Mouse (Mus musculus) common myeloid progenitor, adult 5-6 weeks (primary cell): ENCODE measurements around the gene Tmsb15b1. TPM values are rescaled to one million over a fixed set of nuclear protein-coding genes. Genes with fewer than 3 reads are reported as not detected.

Experiments
- total RNA-seq: library from RNA; stranded (forward); fragments of 200-1000, 187-1606 nt; gene quantifications from 2 replicates; pipeline ENCODE4 v1.2.3, GENCODE M21; 2017

Tmsb15b1 gene
- total RNA-seq, 1 experiment from 2014 or later: 12.8 TPM

Other genes starting within 250 kb of the Tmsb15b1 start
- 569 and 640 TPM in 2 replicates for gene Morf4l2, start 233.2 kb downstream of the Tmsb15b1 start, total RNA-seq
- 0.09 TPM in 1 of 2 replicates, not detected in the other for gene Glra4, start 196.7 kb downstream of the Tmsb15b1 start, total RNA-seq
- gene Plp1, start 154.2 kb downstream of the Tmsb15b1 start, total RNA-seq: 0.53 and 0.69 TPM in 2 replicates
- not detected in 2 replicates for gene Rab9b, start 108.1 kb downstream of the Tmsb15b1 start, total RNA-seq
- not detected in 2 replicates for gene H2bfm, start 49.5 kb downstream of the Tmsb15b1 start, total RNA-seq
- not detected in 2 replicates for gene Tmsb15b2, start 1.4 kb downstream of the Tmsb15b1 start, total RNA-seq
- gene Tmsb15l, start within 50 bp of the Tmsb15b1 start, total RNA-seq: 14.8 and 35.9 TPM in 2 replicates
- gene Zcchc18, start 16.3 kb upstream of the Tmsb15b1 start, total RNA-seq: 1.1 TPM in 1 of 2 replicates, not detected in the other
- gene Slc25a53, start 61.4 kb upstream of the Tmsb15b1 start, total RNA-seq: 6.3 and 10.5 TPM in 2 replicates
- 14.7 and 17.2 TPM in 2 replicates for gene Fam199x, start 72.7 kb upstream of the Tmsb15b1 start, total RNA-seq
- gene Esx1, start 145.2 kb upstream of the Tmsb15b1 start, total RNA-seq: not detected in 2 replicates